Mouse (Mus musculus) CH12.LX (cell line): ENCODE measurements around the gene Rmnd1. TPM values are rescaled to one million over a fixed set of nuclear protein-coding genes. Genes with fewer than 3 reads are reported as not detected.

Experiments used
- DNase-seq: peaks from one replicate; pipeline ENCODE4 v3.0.0-alpha.2; 2013; ENCODE audit errors: extremely low read depth
- H3K27ac ChIP-seq: 2 replicates; pipeline ENCODE4 v1.5.1; 2012; ENCODE audit warnings: low read depth, mild to moderate bottlenecking, control low read depth, moderate library complexity; ENCODE audit not compliant: insufficient read depth
- H3K27me3 ChIP-seq: replicated peaks from 2 replicates; pipeline ENCODE3; 2012; ENCODE audit warnings: inconsistent platforms
- H3K36me3 ChIP-seq, 2 experiments: replicated peaks in 1 of 2; 2 replicates each; pipeline versions ENCODE3 to v1.6.1; 2012; ENCODE audit warnings: inconsistent platforms in 1 of 2, low read length in 1 of 2, mild to moderate bottlenecking in 1 of 2, mixed read lengths in 1 of 2, moderate library complexity in 1 of 2; ENCODE audit not compliant: control insufficient read depth in 1 of 2, insufficient read depth in 1 of 2
- H3K4me1 ChIP-seq, 2 experiments: 2 replicates each; pipeline ENCODE4 v1.6.1; 2012; ENCODE audit warnings: inconsistent platforms in 1 of 2, moderate library complexity in 1 of 2; ENCODE audit not compliant: insufficient read depth in 2 of 2, control insufficient read depth in 1 of 2
- H3K4me2 ChIP-seq: 2 replicates; pipeline ENCODE4 v1.6.1; 2012; ENCODE audit warnings: low read depth, mild to moderate bottlenecking, control low read depth; ENCODE audit not compliant: poor library complexity, insufficient read depth, severe bottlenecking
- H3K4me3 ChIP-seq, 3 experiments: fragments of 150-350 bp in 1 of 3; sonication (generic) in 1 of 3; replicated peaks in 1 of 3; 2 replicates each; pipeline versions ENCODE3 to v1.5.1; 2011 to 2012; ENCODE audit warnings: low read depth in 2 of 3, low read length in 2 of 3, mild to moderate bottlenecking in 2 of 3, moderate library complexity in 2 of 3, control low read depth in 1 of 3, improper control_type of control experiment in 1 of 3, inconsistent platforms in 1 of 3, mixed read lengths in 1 of 3; ENCODE audit not compliant: poor library complexity in 1 of 3
- H3K79me2 ChIP-seq: replicated peaks from 2 replicates; pipeline ENCODE4 v1.6.1; 2012; ENCODE audit warnings: mild to moderate bottlenecking, moderate library complexity; ENCODE audit not compliant: control insufficient read depth, poor library complexity, insufficient read depth, severe bottlenecking; ENCODE audit errors: extremely low read depth
- H3K9ac ChIP-seq: 2 replicates; pipeline ENCODE4 v1.6.1; 2012; ENCODE audit warnings: low read depth, mild to moderate bottlenecking, control low read depth, moderate library complexity; ENCODE audit not compliant: insufficient read depth
- H3K9me3 ChIP-seq: replicated peaks from 2 replicates; pipeline ENCODE3; 2012; ENCODE audit warnings: low read length, inconsistent platforms, mixed read lengths
- BHLHE40 ChIP-seq: IDR thresholded peaks from 2 replicates; pipeline ENCODE4 v1.6.1; 2011; ENCODE audit warnings: mild to moderate bottlenecking, low read depth, low read length, improper control_type of control experiment
- CHD1 ChIP-seq: IDR thresholded peaks from 2 replicates; pipeline ENCODE4 v1.6.1; 2012; ENCODE audit warnings: low read depth, low read length, improper control_type of control experiment, inconsistent platforms
- CHD2 ChIP-seq: IDR thresholded peaks from 2 replicates; pipeline ENCODE4 v1.6.1; 2011; ENCODE audit warnings: low read length, improper control_type of control experiment
- CTCF ChIP-seq, 2 experiments: IDR thresholded peaks in 1 of 2; conservative IDR thresholded peaks in 1 of 2; 2 replicates each; pipeline ENCODE4 v1.5.1; 2011 to 2012; ENCODE audit warnings: low read depth in 2 of 2, low read length in 2 of 2, improper control_type of control experiment in 1 of 2, inconsistent platforms in 1 of 2, mild to moderate bottlenecking in 1 of 2, moderate library complexity in 1 of 2
- E2F4 ChIP-seq: IDR thresholded peaks from 2 replicates; pipeline ENCODE4 v1.6.1; 2011; ENCODE audit warnings: low read depth, low read length, improper control_type of control experiment; ENCODE audit not compliant: insufficient replicate concordance
- EP300 ChIP-seq: IDR thresholded peaks from 2 replicates; pipeline ENCODE4 v1.6.1; 2011; ENCODE audit warnings: low read length, improper control_type of control experiment
- HCFC1 ChIP-seq: IDR thresholded peaks from 2 replicates; pipeline ENCODE4 v1.6.1; 2012; ENCODE audit warnings: low read depth, mild to moderate bottlenecking, inconsistent platforms, low read length, improper control_type of control experiment
- IRF4 ChIP-seq: IDR thresholded peaks from 2 replicates; pipeline ENCODE4 v1.6.1; 2014; ENCODE audit warnings: low read depth, mild to moderate bottlenecking, inconsistent platforms, low read length, improper control_type of control experiment
- JUN ChIP-seq: IDR thresholded peaks from 2 replicates; pipeline ENCODE4 v1.6.1; 2011; ENCODE audit warnings: low read depth, mild to moderate bottlenecking, low read length, improper control_type of control experiment, moderate library complexity; ENCODE audit not compliant: insufficient read depth
- JUND ChIP-seq: conservative IDR thresholded peaks from 2 replicates; pipeline ENCODE4 v1.6.1; 2011; ENCODE audit warnings: low read depth, low read length, improper control_type of control experiment
- KAT2A ChIP-seq: IDR thresholded peaks from 2 replicates; pipeline ENCODE4 v1.6.1; 2012; ENCODE audit warnings: low read length, improper control_type of control experiment, inconsistent platforms; ENCODE audit not compliant: insufficient replicate concordance
- MAZ ChIP-seq: IDR thresholded peaks from 2 replicates; pipeline ENCODE4 v1.6.1; 2012; ENCODE audit warnings: low read depth, mild to moderate bottlenecking, inconsistent platforms, low read length, improper control_type of control experiment, moderate library complexity
- MXI1 ChIP-seq: IDR thresholded peaks from 2 replicates; pipeline ENCODE4 v1.6.1; 2011; ENCODE audit warnings: mild to moderate bottlenecking, low read depth, low read length, improper control_type of control experiment
- MYC ChIP-seq: IDR thresholded peaks from 2 replicates; pipeline ENCODE4 v1.6.1; 2011; ENCODE audit warnings: low read depth, mild to moderate bottlenecking, improper control_type of control experiment, low read length
- NELFE ChIP-seq: IDR thresholded peaks from 2 replicates; pipeline ENCODE4 v1.6.1; 2011; ENCODE audit warnings: low read depth, low read length, improper control_type of control experiment
- PAX5 ChIP-seq: IDR thresholded peaks from 2 replicates; pipeline ENCODE4 v1.6.1; 2012; ENCODE audit warnings: low read length, inconsistent platforms, mixed read lengths
- POLR2A ChIP-seq: IDR thresholded peaks from 2 replicates; pipeline ENCODE4 v1.6.1; 2011; ENCODE audit warnings: low read depth, mild to moderate bottlenecking, improper control_type of control experiment, low read length
- RAD21 ChIP-seq: IDR thresholded peaks from 2 replicates; pipeline ENCODE4 v1.6.1; 2011; ENCODE audit warnings: low read depth, mild to moderate bottlenecking, low read length, improper control_type of control experiment, moderate library complexity
- RCOR1 ChIP-seq: conservative IDR thresholded peaks from 2 replicates; pipeline ENCODE4 v1.6.1; 2012; ENCODE audit warnings: low read depth, mild to moderate bottlenecking, inconsistent platforms, low read length, improper control_type of control experiment
- SIN3A ChIP-seq: IDR thresholded peaks from 2 replicates; pipeline ENCODE4 v1.6.1; 2012; ENCODE audit warnings: low read length, improper control_type of control experiment, inconsistent platforms
- SMC3 ChIP-seq: IDR thresholded peaks from 2 replicates; pipeline ENCODE4 v1.6.1; 2011; ENCODE audit warnings: low read depth, low read length, improper control_type of control experiment
- TCF12 ChIP-seq: IDR thresholded peaks from 2 replicates; pipeline ENCODE4 v1.6.1; 2014; ENCODE audit warnings: low read depth, mild to moderate bottlenecking, inconsistent platforms, low read length, improper control_type of control experiment
- UBTF ChIP-seq: IDR thresholded peaks from 2 replicates; pipeline ENCODE4 v1.6.1; 2012; ENCODE audit warnings: low read depth, mild to moderate bottlenecking, inconsistent platforms, low read length, improper control_type of control experiment, moderate library complexity
- USF1 ChIP-seq: IDR thresholded peaks from 2 replicates; pipeline ENCODE4 v1.6.1; 2014; ENCODE audit warnings: low read depth, mild to moderate bottlenecking, inconsistent platforms, low read length, improper control_type of control experiment
- USF2 ChIP-seq: conservative IDR thresholded peaks from 2 replicates; pipeline ENCODE4 v1.6.1; 2011; ENCODE audit warnings: low read depth, low read length, improper control_type of control experiment
- ZC3H11A ChIP-seq: IDR thresholded peaks from 2 replicates; pipeline ENCODE4 v1.6.1; 2012; ENCODE audit warnings: low read depth, mild to moderate bottlenecking, inconsistent platforms, low read length, improper control_type of control experiment
- ZKSCAN1 ChIP-seq: IDR thresholded peaks from 2 replicates; pipeline ENCODE4 v1.6.1; 2012; ENCODE audit warnings: low read depth, inconsistent platforms, low read length, improper control_type of control experiment, borderline replicate concordance
- ZMIZ1 ChIP-seq: IDR thresholded peaks from 2 replicates; pipeline ENCODE4 v1.6.1; 2012; ENCODE audit warnings: low read depth, mild to moderate bottlenecking, inconsistent platforms, low read length, improper control_type of control experiment
- ZNF384 ChIP-seq: IDR thresholded peaks from 2 replicates; pipeline ENCODE4 v1.6.1; 2012; ENCODE audit warnings: low read depth, low read length, improper control_type of control experiment, inconsistent platforms
- dilution Hi-C: fragments of 300-500 bp; cut with MboI; formaldehyde crosslinking; loops from 2 replicates; pipeline ENCODE4 v1.14.3; 2020; ENCODE audit warnings: low sequenced_read_pairs; ENCODE audit not compliant: extremely low pct_unique_long_range_greater_than_20kb, extremely low pct_ligation_motif_present
- in situ Hi-C: fragments of 300-500 bp; cut with MboI; formaldehyde crosslinking; loops from 3 replicates; pipeline ENCODE4 v1.14.3; 2019; ENCODE audit warnings: low sequenced_read_pairs, low pct_ligation_motif_present, low pct_unique_long_range_greater_than_20kb, mixed read lengths
- polyA plus RNA-seq: library from polyadenylated mRNA; unstranded; fragments of >175 nt; gene quantifications from 2 replicates; pipeline ENCODE4 v1.2.1, GENCODE M21; 2012; ENCODE audit warnings: low read depth; ENCODE audit not compliant: insufficient read length
- total RNA-seq, 2 experiments: library from RNA; depleted of rRNA; stranded (reverse); fragments of 300-350 nt in 1 of 2; fragments of >200 nt in 1 of 2; gene quantifications; 2 replicates each; pipeline ENCODE4 v1.2.3; 2012 to 2014

Rmnd1 gene
- total and polyA plus RNA-seq, 3 experiments, result 29.1 to 44.4 (median 43.6) TPM

- peaks cover 0 to 14% of the 10 kb centered on the region in 2 experiments; a peak in 2 of 4 replicates for H3K4me1 ChIP-seq
- H3K27me3 ChIP-seq, result no peaks in the 10 kb centered on the region
- H3K79me2 ChIP-seq, result no peaks in the 10 kb centered on the region
- in situ Hi-C loops (loop anchor here (25.0 kb wide), 1 partner anchor 755 kb away; no protein-coding TSS in a partner anchor), dilution Hi-C loops (no loop called here)
- H3K4me3 ChIP-seq, result no peak overlapping the region
- no peak overlapping the region for H3K9ac ChIP-seq
- no peak for TF ChIP-seq BHLHE40
- TF ChIP-seq RCOR1, result no peak
- TF ChIP-seq POLR2A, result no peak
- TF ChIP-seq E2F4, result no peak
- TF ChIP-seq PAX5, result no peak
- TF ChIP-seq HCFC1, result no peak
- TF ChIP-seq JUND, result no peak
- TF ChIP-seq MAZ, result no peak
- no peak for TF ChIP-seq EP300
- no peak for TF ChIP-seq MXI1
- no peak for TF ChIP-seq CHD1
- no peak for TF ChIP-seq JUN
- TF ChIP-seq KAT2A, result no peak
- no peak for TF ChIP-seq ZNF384
- no peak for TF ChIP-seq UBTF
- TF ChIP-seq IRF4, result no peak
- no peak for TF ChIP-seq MYC
- no peak for TF ChIP-seq NELFE
- TF ChIP-seq USF1, result no peak
- no peak for TF ChIP-seq TCF12
- H3K27ac ChIP-seq, result no peak overlapping the region
- no peak overlapping the region for H3K4me2 ChIP-seq
- peaks cover 60 to 91% of the 10 kb centered on the region in 2 experiments for H3K36me3 ChIP-seq
- no peak for DNase-seq
- no peaks in the 10 kb centered on the region for H3K9me3 ChIP-seq
Measured at GRCm38 (mm10) chr10:4407191-4407590, 25.0 kb downstream of the Rmnd1 start.

DNA sequence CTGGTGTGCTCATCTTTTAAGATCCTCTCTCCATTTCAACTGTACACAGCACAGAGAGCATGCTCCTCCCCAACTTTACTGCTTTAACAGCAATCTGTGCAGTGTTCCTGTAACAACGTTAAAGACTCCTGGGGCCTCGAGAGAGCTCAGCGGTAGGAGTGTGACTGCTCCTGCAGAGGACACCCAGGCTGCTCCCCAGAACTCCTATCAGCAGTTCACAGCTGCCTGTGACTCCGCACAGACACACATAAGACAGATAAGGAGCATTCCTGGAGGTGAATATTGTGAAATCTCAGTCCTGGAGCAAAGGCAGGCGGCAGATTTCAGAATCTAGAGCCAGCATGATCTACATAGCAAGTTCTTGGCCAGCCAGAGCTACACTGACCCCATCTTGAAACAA lies 26.7 kb downstream of the Rmnd1 start:
- no peaks in the 10 kb centered on the region for H3K27me3 ChIP-seq
- H3K9me3 ChIP-seq, result no peaks in the 10 kb centered on the region
- H3K27ac ChIP-seq, result no peak overlapping the region
- H3K36me3 ChIP-seq, result peaks cover 55 to 93% of the 10 kb centered on the region in 2 experiments
- dilution Hi-C loops, result no loop called here
- no peak for DNase-seq
- peaks cover 0 to 14% of the 10 kb centered on the region in 2 experiments; a peak in 2 of 4 replicates for H3K4me1 ChIP-seq
- TF ChIP-seq RAD21, result no peak
- TF ChIP-seq ZKSCAN1, result no peak
- TF ChIP-seq CHD2, result no peak
- TF ChIP-seq USF2, result no peak
- no peak for TF ChIP-seq MAZ
- TF ChIP-seq POLR2A, result no peak
- TF ChIP-seq ZC3H11A, result no peak
- TF ChIP-seq IRF4, result no peak
- TF ChIP-seq PAX5, result no peak
- TF ChIP-seq EP300, result no peak
- no peak for TF ChIP-seq SIN3A
- TF ChIP-seq ZMIZ1, result no peak
- no peak for TF ChIP-seq SMC3
- no peak for TF ChIP-seq CTCF (conservative IDR thresholded peaks at IDR 0.05 in 1 of 2, IDR thresholded peaks at IDR 0.05 in 1 of 2; ENCODE audit: low read depth in 2 of 2, low read length in 2 of 2)
- TF ChIP-seq USF1, result no peak
- TF ChIP-seq UBTF, result no peak
- TF ChIP-seq NELFE, result no peak
- H3K4me3 ChIP-seq, result no peak overlapping the region
- H3K9ac ChIP-seq, result no peak overlapping the region
- no peak overlapping the region for H3K4me2 ChIP-seq
- in situ Hi-C loops, result loop anchor here (25.0 kb wide), 1 partner anchor 757 kb away; no protein-coding TSS in a partner anchor
- H3K79me2 ChIP-seq, result no peaks in the 10 kb centered on the region
